Mouse (Mus musculus) intestine, embryonic 16.5 days (tissue): ENCODE results near the gene Gm49369. TPM values are rescaled to one million over a fixed set of nuclear protein-coding genes. Genes with fewer than 3 reads are reported as not detected.

Experiments used
- ATAC-seq: fragments of 200-750 bp; cut with Nextera tagmentation; 2 replicates; pipeline ENCODE4 v1.8.0; 2017; ENCODE audit warnings: moderate TSS enrichment, moderate library complexity
- H3K27ac ChIP-seq: fragments of 300-500 bp; sonication (generic); 2 replicates; pipeline ENCODE4 v1.5.1; 2014; ENCODE audit warnings: mild to moderate bottlenecking, low read length
- H3K27me3 ChIP-seq: fragments of 300-500 bp; sonication (generic); replicated peaks from 2 replicates; pipeline ENCODE4 v1.6.1; 2014; ENCODE audit warnings: low read length, control low read depth, mixed read lengths; ENCODE audit not compliant: control insufficient read depth, insufficient read depth
- H3K36me3 ChIP-seq: fragments of 300-500 bp; sonication (generic); 2 replicates; pipeline ENCODE4 v1.6.1; 2014; ENCODE audit warnings: low read length, control low read depth; ENCODE audit not compliant: control insufficient read depth, insufficient read depth
- H3K4me1 ChIP-seq: fragments of 300-500 bp; sonication (generic); 2 replicates; pipeline ENCODE4 v1.6.1; 2014; ENCODE audit warnings: low read length, control low read depth, mixed read lengths; ENCODE audit not compliant: control insufficient read depth, insufficient read depth
- H3K4me2 ChIP-seq: fragments of 300-500 bp; sonication (generic); 2 replicates; pipeline ENCODE4 v1.6.1; 2014; ENCODE audit warnings: low read depth, low read length, control low read depth
- H3K4me3 ChIP-seq: fragments of 300-500 bp; sonication (generic); 2 replicates; pipeline ENCODE4 v1.5.1; 2014; ENCODE audit warnings: mild to moderate bottlenecking, low read length
- H3K9ac ChIP-seq: fragments of 300-500 bp; sonication (generic); 2 replicates; pipeline ENCODE4 v1.6.1; 2014; ENCODE audit warnings: low read depth, low read length
- H3K9me3 ChIP-seq: fragments of 300-500 bp; sonication (generic); 2 replicates; pipeline ENCODE4 v1.6.1; 2016; ENCODE audit warnings: low read length, control low read depth; ENCODE audit not compliant: control insufficient read depth
- WGBS: fragments of 180-500 bp; shearing (Covaris S2); extraction: QIAGEN DNeasy Blood & Tissue Kit; methylation state at CpG from one replicate; pipeline ENCODE4 v1.1.7; 2014; 5-methylcytosine and 5-hydroxymethylcytosine counted together
- polyA plus RNA-seq: library from polyadenylated mRNA; unstranded; fragments of >200 nt; fragmentation: Nextera tagmentation; extraction: Ambion mirVana; gene quantifications from 2 replicates; pipeline ENCODE4 v1.2.1, GENCODE M21; 2015

Gene Gm49369
- polyA plus RNA-seq, 1 experiment from 2014 or later = 0.43 TPM

DNA sequence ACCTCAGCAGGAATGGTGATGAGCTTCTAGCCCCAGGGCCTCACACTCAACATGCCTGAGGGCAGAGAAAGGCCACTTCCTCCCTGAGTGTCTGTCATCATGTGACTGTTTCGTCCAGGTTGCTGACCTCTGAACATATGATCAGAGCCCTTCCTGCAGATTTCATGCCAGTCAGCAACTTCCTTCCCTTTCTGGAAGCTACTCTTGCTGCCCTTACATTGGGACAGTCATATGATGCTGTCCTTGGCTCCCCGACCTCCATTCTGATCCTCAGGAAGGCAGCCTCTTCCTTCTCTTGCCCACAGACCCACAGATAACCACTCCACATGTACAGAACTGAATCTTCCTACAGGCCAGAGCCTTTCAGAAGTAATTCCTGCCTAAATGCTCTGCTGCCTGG lies 15.6 kb upstream of the Gm49369 start:
- H3K36me3 ChIP-seq = no peaks in the 10 kb centered on the region
- H3K9ac ChIP-seq = no peak overlapping the region
- WGBS = 56% methylated on average over 2 of the region's 2 CpGs
- H3K27ac ChIP-seq = no peak overlapping the region
- peak; percentile 19; the same call in 1 of the 2 replicates for ATAC-seq
- no peaks in the 10 kb centered on the region for H3K27me3 ChIP-seq
- H3K4me3 ChIP-seq = no peak overlapping the region
- H3K4me2 ChIP-seq = no peak overlapping the region
- no peaks in the 10 kb centered on the region for H3K4me1 ChIP-seq
- no peaks in the 10 kb centered on the region for H3K9me3 ChIP-seq

DNA sequence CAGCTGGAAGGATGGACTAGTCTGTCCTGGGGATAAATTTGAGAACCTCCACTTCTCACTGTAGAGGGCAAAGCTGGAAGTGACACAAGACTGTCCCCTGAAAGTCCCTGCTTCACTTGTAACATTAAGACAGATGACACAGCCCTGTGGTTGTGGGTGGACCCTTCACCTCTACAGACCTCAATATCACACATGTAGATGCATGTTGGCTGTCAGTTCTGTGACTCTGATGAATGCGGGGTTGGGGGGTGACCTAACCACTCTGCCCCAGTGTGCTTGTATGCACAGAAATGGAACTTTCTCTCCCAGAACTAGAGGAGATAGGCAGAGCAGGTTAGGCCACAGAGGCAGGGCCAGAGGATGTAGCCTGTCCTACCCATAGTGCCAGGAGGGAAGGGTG lies 14.1 kb upstream of the Gm49369 start:
- no peak overlapping the region for H3K9ac ChIP-seq
- ATAC-seq = no peak
- no peak overlapping the region for H3K4me3 ChIP-seq
- no peaks in the 10 kb centered on the region for H3K36me3 ChIP-seq
- no peaks in the 10 kb centered on the region for H3K9me3 ChIP-seq
- no peak overlapping the region for H3K4me2 ChIP-seq
- 97% methylated on average over 1 of the region's 1 CpGs for whole genome bisulfite sequencing
- no peaks in the 10 kb centered on the region for H3K27me3 ChIP-seq
- no peak overlapping the region for H3K27ac ChIP-seq
- no peaks in the 10 kb centered on the region for H3K4me1 ChIP-seq

DNA sequence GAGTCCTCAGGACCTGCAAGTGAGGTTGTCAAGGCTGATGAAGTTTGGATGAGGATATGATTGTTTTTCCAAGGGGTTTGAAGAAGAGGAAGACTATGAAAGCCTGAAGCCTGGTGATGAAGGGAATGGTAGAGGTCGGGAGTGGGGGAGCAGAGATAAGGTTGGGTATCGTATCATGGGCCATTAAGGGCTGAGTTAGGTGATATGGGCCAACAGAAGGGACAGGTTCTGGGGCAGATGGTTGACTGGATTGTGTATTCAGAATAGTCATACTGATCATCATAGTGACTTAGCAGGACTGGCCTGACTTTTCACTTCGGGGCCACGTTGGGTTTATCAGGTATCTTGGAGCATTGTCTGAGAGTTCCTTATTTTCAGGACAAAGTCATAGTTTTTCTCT lies 13.0 kb upstream of the Gm49369 start:
- no peaks in the 10 kb centered on the region for H3K27me3 ChIP-seq
- no peak overlapping the region for H3K4me3 ChIP-seq
- no peak for ATAC-seq
- H3K4me1 ChIP-seq = no peaks in the 10 kb centered on the region
- H3K9ac ChIP-seq = no peak overlapping the region
- H3K9me3 ChIP-seq = no peaks in the 10 kb centered on the region
- no peaks in the 10 kb centered on the region for H3K36me3 ChIP-seq
- H3K4me2 ChIP-seq = no peak overlapping the region
- WGBS = 85% methylated on average over 4 of the region's 4 CpGs
- H3K27ac ChIP-seq = no peak overlapping the region

DNA sequence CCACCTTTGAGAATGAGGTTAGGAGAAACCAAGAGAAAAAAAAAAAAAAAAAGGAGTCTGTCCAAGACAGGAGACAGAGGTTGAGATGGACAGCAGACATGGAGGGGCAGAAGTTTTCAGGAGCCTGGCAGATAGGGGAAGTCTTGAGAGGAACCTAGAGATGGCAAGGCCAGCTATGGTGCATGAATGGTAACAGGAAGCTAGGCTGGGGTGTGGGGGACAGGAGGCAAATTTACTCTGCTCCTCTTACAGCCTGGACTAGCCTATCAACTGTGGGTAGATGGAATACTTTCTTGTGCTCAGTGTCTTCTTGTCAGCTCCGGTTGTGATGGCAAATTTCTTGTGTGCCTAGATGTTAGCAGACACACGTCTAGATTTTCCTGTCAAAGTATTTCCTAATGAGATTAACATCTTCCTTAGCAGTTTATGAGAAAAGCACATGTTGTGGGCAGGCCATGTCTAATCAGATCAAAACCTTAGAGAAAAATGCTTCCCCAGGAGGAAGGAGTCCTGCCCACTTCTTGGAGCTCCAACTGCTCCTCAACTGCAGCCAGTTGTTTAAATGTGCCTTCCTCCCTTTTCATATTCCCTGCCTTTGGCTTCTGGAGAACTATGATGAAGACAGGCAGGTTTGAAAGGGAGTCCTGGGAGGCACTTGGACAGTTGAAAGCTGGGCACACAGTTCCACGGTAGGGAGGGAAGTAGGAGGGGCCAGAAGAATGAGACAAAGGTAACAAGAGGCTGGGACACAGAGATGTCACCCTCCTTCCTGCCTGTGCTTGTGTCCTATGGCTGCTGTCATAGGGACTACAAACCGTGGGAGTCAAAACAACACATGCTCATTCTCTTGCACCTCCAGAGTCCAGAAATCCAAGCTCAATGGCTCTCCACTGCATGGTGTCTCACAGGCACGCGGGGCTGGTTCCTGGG lies 12.1 kb upstream of the Gm49369 start:
- Histone ChIP-seq H3K36me3 (no peaks in the 10 kb centered on the region), H3K9ac (no peak overlapping the region), H3K4me1 (no peaks in the 10 kb centered on the region), H3K27ac (no peak overlapping the region; the same call in 1 of the 2 replicates), H3K4me3 (no peak overlapping the region), H3K9me3 (no peaks in the 10 kb centered on the region), H3K4me2 (no peak overlapping the region), H3K27me3 (no peaks in the 10 kb centered on the region)
- ATAC-seq = no peak
- WGBS = 68% methylated on average over 6 of the region's 6 CpGs

DNA sequence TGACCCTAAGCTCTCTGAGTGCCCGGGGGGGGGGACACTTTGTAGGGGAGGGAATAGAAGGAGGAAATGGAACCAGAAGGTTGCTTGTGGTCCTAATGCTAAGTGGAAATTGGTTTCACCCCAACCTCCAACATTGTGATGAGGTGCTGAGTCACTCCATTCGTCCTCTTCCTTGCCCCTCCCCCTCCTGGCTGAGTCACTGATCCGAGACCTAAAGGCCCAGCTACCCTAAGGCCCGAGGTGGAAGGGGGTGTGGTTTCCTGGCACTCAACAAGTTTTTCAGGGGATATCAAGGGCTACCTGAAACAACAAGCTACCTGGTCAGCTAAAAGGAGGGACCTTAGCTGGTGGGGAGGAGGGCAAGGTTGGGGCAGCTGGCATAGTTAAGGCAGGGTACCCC lies 10.7 kb upstream of the Gm49369 start:
- Histone ChIP-seq H3K4me2 (no peak overlapping the region), H3K27ac (no peak overlapping the region), H3K27me3 (no peaks in the 10 kb centered on the region), H3K4me1 (peaks cover 1% of the 10 kb centered on the region; the same call in 1 of the 2 replicates), H3K36me3 (no peaks in the 10 kb centered on the region), H3K9ac (no peak overlapping the region), H3K4me3 (no peak overlapping the region), H3K9me3 (no peaks in the 10 kb centered on the region)
- 35% methylated on average over 4 of the region's 4 CpGs for WGBS
- ATAC-seq = no peak

DNA sequence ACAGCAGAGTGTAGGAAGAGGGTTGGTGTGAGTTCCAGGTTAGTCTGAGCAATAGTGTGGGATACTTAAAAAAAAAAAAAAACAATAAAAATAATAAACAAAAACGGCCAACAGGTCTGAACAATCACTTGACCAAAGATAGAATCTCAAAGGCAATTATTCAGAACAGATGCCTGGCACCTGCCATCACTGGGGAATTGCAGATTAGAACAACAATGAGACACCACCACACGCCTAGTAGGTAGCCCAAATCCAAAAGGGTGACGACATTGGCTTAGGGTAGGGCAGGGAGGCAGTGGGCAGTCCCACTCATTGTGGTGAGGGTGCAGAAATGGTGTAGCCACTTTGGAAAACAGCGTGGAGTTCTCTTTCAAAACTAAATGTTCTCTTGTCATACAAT lies 9.1 kb upstream of the Gm49369 start:
- Histone ChIP-seq H3K27me3 (no peaks in the 10 kb centered on the region), H3K9me3 (no peaks in the 10 kb centered on the region), H3K4me1 (peaks cover 8% of the 10 kb centered on the region), H3K4me2 (no peak overlapping the region), H3K4me3 (no peak overlapping the region), H3K36me3 (no peaks in the 10 kb centered on the region), H3K27ac (no peak overlapping the region), H3K9ac (no peak overlapping the region)
- no peak for ATAC-seq
- 64% methylated on average over 4 of the region's 4 CpGs for WGBS

DNA sequence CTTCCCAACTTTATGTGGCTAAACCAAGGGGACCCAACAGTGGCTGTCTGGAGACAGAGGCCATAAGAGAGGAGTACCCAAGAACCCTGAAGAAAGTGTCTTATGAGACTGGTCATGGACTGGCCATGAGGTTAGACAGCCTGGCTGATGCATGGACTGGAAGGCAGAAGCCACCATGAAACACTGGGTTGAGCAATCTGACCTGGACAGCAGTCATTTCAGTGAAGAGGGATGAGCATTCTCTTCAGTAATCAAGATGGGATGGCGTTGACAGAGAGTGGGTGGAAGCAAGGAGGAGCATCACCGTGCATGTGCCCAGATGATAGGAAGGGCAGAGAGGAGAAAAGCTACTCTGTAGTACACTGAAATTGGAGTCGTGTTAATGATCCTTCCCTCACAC lies 8.6 kb upstream of the Gm49369 start:
- H3K27me3 ChIP-seq = no peaks in the 10 kb centered on the region
- ATAC-seq = no peak
- H3K9me3 ChIP-seq = no peaks in the 10 kb centered on the region
- H3K4me2 ChIP-seq = no peak overlapping the region
- H3K27ac ChIP-seq = no peak overlapping the region
- peaks cover 13% of the 10 kb centered on the region for H3K4me1 ChIP-seq
- H3K36me3 ChIP-seq = no peaks in the 10 kb centered on the region
- WGBS = 73% methylated on average over 3 of the region's 3 CpGs
- H3K9ac ChIP-seq = no peak overlapping the region
- no peak overlapping the region for H3K4me3 ChIP-seq

DNA sequence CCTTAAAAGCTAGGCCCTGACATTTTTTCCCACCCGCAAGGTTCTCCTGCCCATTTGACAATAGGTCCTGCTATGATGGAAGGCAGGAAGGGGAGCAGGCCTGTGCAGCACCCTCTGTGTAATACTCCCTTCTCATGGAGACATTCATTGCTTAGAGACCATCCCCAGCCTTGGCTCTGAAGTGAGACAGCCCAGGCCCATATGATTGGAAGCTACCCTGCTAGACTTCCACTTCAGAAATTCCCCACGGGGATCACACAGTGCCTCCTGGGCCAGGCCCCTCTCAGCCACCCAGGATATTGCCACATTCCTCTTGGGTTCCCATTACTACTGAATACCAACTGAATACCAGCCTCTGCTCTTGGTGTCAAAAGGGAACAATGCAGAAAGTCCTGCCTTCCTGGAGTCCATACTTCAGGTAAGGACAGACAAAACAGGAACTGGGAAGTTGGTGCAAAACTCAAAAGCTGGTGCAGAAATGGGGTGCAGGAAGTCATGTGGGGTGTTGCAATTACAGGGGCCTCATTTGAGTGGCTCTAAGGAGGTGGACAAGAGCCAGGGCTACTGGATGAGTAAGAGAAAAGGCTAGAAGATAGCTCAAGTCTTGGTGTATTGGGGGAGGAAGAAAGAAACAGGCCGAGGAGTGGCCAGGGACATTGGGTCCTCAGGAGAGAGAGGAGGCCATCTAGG lies 7.6 kb upstream of the Gm49369 start:
- H3K4me1 ChIP-seq = peaks cover 22% of the 10 kb centered on the region
- H3K36me3 ChIP-seq = peaks cover 2% of the 10 kb centered on the region; the same call in 1 of the 2 replicates
- 91% methylated on average over 3 of the region's 3 CpGs for WGBS
- no peak for ATAC-seq
- H3K9me3 ChIP-seq = no peaks in the 10 kb centered on the region
- H3K4me2 ChIP-seq = no peak overlapping the region
- H3K4me3 ChIP-seq = no peak overlapping the region
- no peak overlapping the region for H3K27ac ChIP-seq
- no peaks in the 10 kb centered on the region for H3K27me3 ChIP-seq
- no peak overlapping the region for H3K9ac ChIP-seq

DNA sequence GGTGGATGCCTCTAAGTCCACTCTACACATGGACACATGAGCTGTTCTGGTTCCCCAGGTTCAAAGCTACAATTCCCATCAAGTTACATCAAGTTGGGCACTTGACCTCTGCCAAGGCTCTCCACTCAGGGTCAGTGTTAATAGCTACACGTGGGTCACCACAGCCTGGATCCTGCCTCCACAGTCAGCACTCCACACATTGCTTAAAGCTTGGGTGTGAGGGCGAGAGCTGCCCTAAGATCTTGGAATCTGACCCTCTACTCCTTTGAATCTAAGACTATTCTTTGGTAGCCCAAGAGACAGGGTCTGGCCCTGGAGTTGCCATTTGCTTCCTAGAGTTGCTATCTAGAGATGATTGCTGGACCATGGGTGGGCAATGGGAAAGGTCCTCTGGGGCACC lies 6.3 kb upstream of the Gm49369 start:
- Histone ChIP-seq H3K4me3 (no peak overlapping the region), H3K27ac (no peak overlapping the region; the same call in 1 of the 2 replicates), H3K9ac (no peak overlapping the region), H3K36me3 (peaks cover 8% of the 10 kb centered on the region; the same call in 1 of the 2 replicates), H3K4me2 (no peak overlapping the region), H3K27me3 (no peaks in the 10 kb centered on the region), H3K4me1 (peaks cover 22% of the 10 kb centered on the region), H3K9me3 (no peaks in the 10 kb centered on the region)
- WGBS = 97% methylated on average over 2 of the region's 2 CpGs
- no peak for ATAC-seq
